Mouse (Mus musculus) lung, adult 2 months (tissue): Measurements from ENCODE around the gene Ppm1m.

Experiments
- CTCF ChIP-seq: fragments of 200-500 bp; IDR thresholded peaks from 2 replicates; pipeline ENCODE4 v1.5.1; 2011; ENCODE audit warnings: mild to moderate bottlenecking, low read length, control low read depth; ENCODE audit not compliant: insufficient read depth
- POLR2A ChIP-seq: fragments of 200-500 bp; IDR thresholded peaks from 2 replicates; pipeline ENCODE4 v1.6.1; 2011; ENCODE audit warnings: low read depth, mild to moderate bottlenecking, control low read depth, low read length, borderline replicate concordance; ENCODE audit errors: extremely low read depth

DNA sequence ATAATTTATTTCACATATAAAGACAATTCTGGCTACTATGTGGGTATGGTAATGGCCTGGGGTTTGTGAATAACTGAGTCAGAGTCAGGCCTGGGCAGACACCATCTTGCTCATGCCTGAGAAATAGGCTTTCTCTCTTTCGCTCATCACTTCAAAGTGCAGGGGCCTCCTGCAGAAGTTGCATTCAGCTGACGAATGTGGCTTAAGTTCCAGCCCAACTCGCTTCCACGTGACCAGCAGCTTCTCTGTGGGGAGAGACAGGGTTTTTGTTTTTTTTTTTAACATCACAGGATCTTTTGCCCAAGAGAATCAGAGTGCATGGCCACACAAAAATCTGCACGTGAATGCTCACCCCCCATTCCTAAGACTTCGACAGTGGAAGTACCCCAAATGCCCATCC lies 34.4 kb upstream of the Ppm1m start:
- TF ChIP-seq POLR2A (no peak), CTCF (no peak)
